Comparison of ENCODE assay signal across 12 mouse cellular contexts in the genomic region with DNA sequence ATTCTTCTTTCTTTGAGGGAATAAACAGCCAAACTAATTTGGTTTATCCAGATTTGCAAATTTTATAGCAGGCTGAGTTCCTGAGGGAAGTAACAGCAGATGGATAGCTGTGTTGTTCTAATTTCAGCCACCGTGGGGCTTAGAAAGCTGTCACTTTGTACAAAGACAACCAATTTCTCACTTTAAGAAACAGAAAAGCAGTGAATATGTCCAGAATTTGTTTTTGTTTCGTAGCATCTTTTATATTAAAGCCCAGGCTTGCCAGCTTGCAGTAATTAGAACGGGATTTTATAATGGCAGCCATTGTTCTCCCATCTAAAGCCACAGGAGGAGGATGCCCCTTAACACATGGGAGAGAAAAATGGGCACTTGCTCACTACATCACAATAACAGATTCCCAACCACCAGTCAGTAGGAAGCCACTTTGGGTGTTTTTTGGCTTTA. TPM values are rescaled to one million over a fixed set of nuclear protein-coding genes. Genes with fewer than 3 reads are reported as not detected.
A peak's percentile ranks its signal among the peaks of the same experiment; 100 is the strongest.
DNase-seq lines count a peak whose midpoint lies in the region; ATAC-seq and TF ChIP-seq lines count a peak whose summit lies in the region.
"Had no signal": no experiment of that assay in that cellular context is flagged by ENCODE, and none has a peak within 500 bp of the region (broad histone marks: within the 10 kb centered on the region; RNA-seq: fewer than 3 reads in every experiment).

No protein-coding gene starts in this region.

- H3K27me3 ChIP-seq in hindbrain, embryonic 16.5 days (replicated peaks; ENCODE audit: control insufficient read depth, insufficient read depth, low read length): no peaks in the 10 kb centered on the region
- no peaks in the 10 kb centered on the region for H3K27me3 ChIP-seq in midbrain, embryonic 12.5 days
- H3K27me3 ChIP-seq in kidney, adult 2 months (replicated peaks; ENCODE audit: control insufficient read depth, insufficient read depth, low read length): no peaks in the 10 kb centered on the region

- no peak overlapping the region for H3K4me3 ChIP-seq in hindbrain, embryonic 16.5 days (ENCODE audit: low read length)
- H3K4me3 ChIP-seq in midbrain, embryonic 12.5 days: no peak overlapping the region
- no peak overlapping the region for H3K4me3 ChIP-seq in kidney, adult 2 months (ENCODE audit: insufficient read depth, low read depth, low read length)

- H3K4me2 ChIP-seq in hindbrain, embryonic 16.5 days (ENCODE audit: low read length): no peak overlapping the region
- H3K4me2 ChIP-seq in midbrain, embryonic 12.5 days (replicated peaks): no peak overlapping the region
- H3K4me2 ChIP-seq: heart, embryonic 11.5 days had no signal

- H3K4me1 ChIP-seq in hindbrain, embryonic 16.5 days (ENCODE audit: control insufficient read depth, insufficient read depth, low read depth, low read length): no peaks in the 10 kb centered on the region
- H3K4me1 ChIP-seq in midbrain, embryonic 12.5 days: peaks cover 6% of the 10 kb centered on the region
- H3K4me1 ChIP-seq in kidney, adult 2 months (ENCODE audit: control insufficient read depth, insufficient read depth, low read length): no peaks in the 10 kb centered on the region

- DNase-seq in frontal cortex, postnatal 10 days (ENCODE audit: low spot score in 2 of 2): no peak
- DNase-seq in brain, embryonic 14.5 days (ENCODE audit: low read depth): peak; percentile 76
- no peak for DNase-seq in kidney, adult 2 months
- DNase-seq in embryo, embryonic 10 days (ENCODE audit: low spot score): no peak
- DNase-seq: cerebellum, adult 9-11 months; thymus, postnatal 25 days had no signal

- TF ChIP-seq CTCF in brain, embryonic 14.5 days (IDR thresholded peaks at IDR 0.05; ENCODE audit: borderline replicate concordance, extremely low read depth, insufficient read depth, insufficient read length): no peak
- TF ChIP-seq CTCF in kidney, adult 2 months (conservative IDR thresholded peaks at IDR 0.05; ENCODE audit: insufficient read depth, insufficient read length, low read depth, low read length): no peak

- TF ChIP-seq POLR2A in brain, embryonic 14.5 days (IDR thresholded peaks at IDR 0.05; ENCODE audit: borderline replicate concordance, extremely low read depth, insufficient read depth, insufficient read length, poor library complexity, severe bottlenecking): no peak
- TF ChIP-seq POLR2A in kidney, adult 2 months (IDR thresholded peaks at IDR 0.05; ENCODE audit: low read depth, low read length): no peak

- peak; percentile 69 for ATAC-seq in frontal cortex, adult (ENCODE audit: low TSS enrichment)
- ATAC-seq in hindbrain, embryonic 16.5 days: peak; percentile 58; the same call in 1 of the 2 replicates
- ATAC-seq in midbrain, embryonic 12.5 days (ENCODE audit: low FRiP score, low read depth): no peak
- ATAC-seq in megakaryocyte, adult 5-6 weeks (ENCODE audit: poor library complexity, severe bottlenecking): no peak

- peak overlapping the region; percentile 41; the same call in 1 of the 2 replicates for H3K27ac ChIP-seq in hindbrain, embryonic 16.5 days (ENCODE audit: low read depth, low read length)
- 0 out of 2 replicates have a peak overlapping the region, but pooled peaks have one; percentile 15 for H3K27ac ChIP-seq in midbrain, embryonic 12.5 days (replicated peaks)
- no peak overlapping the region for H3K27ac ChIP-seq in kidney, adult 2 months (ENCODE audit: insufficient read depth, low read depth, low read length)
- H3K27ac ChIP-seq: kidney, postnatal 0 days had no signal

- no peak overlapping the region for H3K9ac ChIP-seq in hindbrain, embryonic 16.5 days (ENCODE audit: low read depth, low read length)
- H3K9ac ChIP-seq in midbrain, embryonic 12.5 days (replicated peaks): no peak overlapping the region

- no peaks in the 10 kb centered on the region for H3K9me3 ChIP-seq in hindbrain, embryonic 16.5 days (ENCODE audit: control insufficient read depth, low read length)
- H3K9me3 ChIP-seq in midbrain, embryonic 12.5 days: no peaks in the 10 kb centered on the region

- no peaks in the 10 kb centered on the region for H3K36me3 ChIP-seq in hindbrain, embryonic 16.5 days (ENCODE audit: control insufficient read depth, insufficient read depth, low read length)
- no peaks in the 10 kb centered on the region for H3K36me3 ChIP-seq in midbrain, embryonic 12.5 days
- H3K36me3 ChIP-seq in kidney, adult 2 months (ENCODE audit: control insufficient read depth, insufficient read depth, low read length): no peaks in the 10 kb centered on the region

- WGBS in hindbrain, embryonic 16.5 days: 26% methylated on average over 3 of the region's 3 CpGs
- 54% methylated on average over 3 of the region's 3 CpGs for WGBS in midbrain, embryonic 12.5 days
- 74% methylated on average over 3 of the region's 3 CpGs for WGBS in kidney, adult 2 months

RNA-seq across cellular contexts. Expression of gene Msl3l2, which starts 47.7 kb away (rescaled TPM):
- polyA plus RNA-seq in brain, embryonic 14.5 days (2012; rRNA removed): 15.5 and 16.7 TPM in 2 replicates
- 9.8 and 10.7 TPM in 2 replicates for polyA plus RNA-seq in hindbrain, embryonic 16.5 days (2015; fragmentation: Nextera tagmentation; extraction: Ambion mirVana)
- polyA plus RNA-seq in midbrain, embryonic 12.5 days (2016; fragmentation: Nextera tagmentation; extraction: Ambion mirVana): 11.4 and 11.5 TPM in 2 replicates
- 1.3 and 1.5 TPM in 2 replicates for polyA plus RNA-seq in kidney, adult 2 months (2012; rRNA removed)
- 1.9 and 3.0 TPM in 2 replicates for total RNA-seq in megakaryocyte, adult 5-6 weeks (2015)
- total RNA-seq in megakaryocyte, adult 5-6 weeks (2017): 1.9 and 2.5 TPM in 2 replicates

Comparison
In these comparisons a context has a peak if more than half of its experiments do, and no peak if none do; other contexts are left out.
1. ATAC-seq: peak in frontal cortex, adult (single experiment) and hindbrain, embryonic 16.5 days (single experiment); none in midbrain, embryonic 12.5 days (single experiment) and megakaryocyte, adult 5-6 weeks (single experiment).